Mouse (Mus musculus) liver, adult 2 months (tissue): ENCODE data around the gene Rcn1.

Source experiments
- CTCF ChIP-seq: fragments of 200-500 bp; IDR thresholded peaks from 2 replicates; pipeline ENCODE4 v1.5.1; 2011; ENCODE audit warnings: low read depth, low read length, control low read depth
- POLR2A ChIP-seq: fragments of 200-500 bp; IDR thresholded peaks from 2 replicates; pipeline ENCODE4 v1.6.1; 2011; ENCODE audit warnings: low read length, control low read depth; ENCODE audit not compliant: insufficient read depth; ENCODE audit errors: extremely low read depth

DNA sequence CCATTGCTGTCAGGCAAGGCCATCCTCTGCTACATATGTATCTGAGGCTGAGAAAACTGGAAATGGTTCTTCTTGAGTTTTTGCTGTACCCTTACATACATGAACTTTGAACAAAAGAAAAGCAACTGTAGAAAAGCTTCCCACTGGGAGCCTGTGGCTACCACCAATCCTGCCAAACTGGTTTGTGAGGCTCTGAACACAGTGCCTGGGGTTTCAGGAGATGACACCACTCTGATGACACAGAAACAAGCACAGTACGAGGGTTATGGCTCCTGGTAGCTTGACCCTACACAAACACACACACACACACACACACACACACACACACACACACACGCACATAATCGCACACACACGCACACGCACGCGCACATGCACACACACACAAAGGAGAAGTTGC, 23.9 kb downstream of the Rcn1 start:
- TF ChIP-seq CTCF (no peak), POLR2A (no peak)
